Mouse (Mus musculus) lung, postnatal 0 days (tissue): Measurements from ENCODE around the gene Ppp1r3f.

Experiments used
- CTCF ChIP-seq: IDR thresholded peaks from 2 replicates; pipeline ENCODE4 v1.5.1; 2016; ENCODE audit warnings: antibody characterized with exemption, mild to moderate bottlenecking
- EP300 ChIP-seq: IDR thresholded peaks from 2 replicates; pipeline ENCODE4 v1.6.1; 2016; ENCODE audit warnings: antibody characterized with exemption, mild to moderate bottlenecking, control low read depth

DNA sequence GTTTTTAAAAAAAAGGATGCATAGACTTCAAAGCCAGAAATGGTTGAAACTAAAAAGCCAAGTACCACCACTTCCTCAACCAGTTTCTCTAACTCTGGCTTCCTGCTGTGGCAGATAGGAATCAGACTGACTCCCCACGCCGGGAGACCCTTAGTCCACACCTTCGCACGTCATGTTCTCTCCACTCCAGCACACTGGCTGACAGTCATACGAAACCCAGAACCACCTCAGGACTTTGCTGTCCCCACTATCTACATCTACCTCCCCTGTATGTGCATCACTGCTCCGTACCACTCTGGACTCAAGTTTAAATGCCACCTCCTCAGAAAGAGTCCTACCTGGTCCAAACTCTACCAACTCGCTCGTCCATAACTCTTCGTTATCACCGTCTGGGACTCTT is 1.6 kb downstream of the Ppp1r3f start:
- TF ChIP-seq EP300 (no peak), CTCF (no peak)
